Mouse (Mus musculus): Measurements from ENCODE around the gene Sbk1. TPM values are rescaled to one million over a fixed set of nuclear protein-coding genes. Genes with fewer than 3 reads are reported as not detected.

Gene Sbk1
- polyA plus RNA-seq, 1 experiment = 227 TPM

- no peak overlapping the region for H3K27ac ChIP-seq (ENCODE audit: insufficient read depth, low read length)
- H3K4me3 ChIP-seq (replicated peaks; ENCODE audit: insufficient read depth, low read depth, low read length) = no peak overlapping the region
- H3K27me3 ChIP-seq (ENCODE audit: control insufficient read depth, insufficient read depth, low read length) = no peaks in the 10 kb centered on the region
- TF ChIP-seq CTCF (IDR thresholded peaks at IDR 0.05; ENCODE audit: borderline replicate concordance, insufficient read depth, low read depth, low read length) (no peak), POLR2A (IDR thresholded peaks at IDR 0.05; ENCODE audit: borderline replicate concordance, insufficient read depth, low read length) (no peak)
- DNase-seq = peak in 1 of 2 experiments; percentile 42
- peaks cover 73% of the 10 kb centered on the region for H3K4me1 ChIP-seq (ENCODE audit: control insufficient read depth, insufficient read depth, low read length)
- WGBS = 75% methylated on average over 4 of the region's 4 CpGs
Measured at GRCm38 (mm10) chr7:126284441-126284840, 12.0 kb downstream of the Sbk1 start.

- Histone ChIP-seq H3K4me1 (ENCODE audit: control insufficient read depth, insufficient read depth, low read length) (peaks cover 73% of the 10 kb centered on the region), H3K27ac (ENCODE audit: insufficient read depth, low read length) (0 out of 2 replicates have a peak overlapping the region, but pooled peaks have one; percentile 26), H3K27me3 (ENCODE audit: control insufficient read depth, insufficient read depth, low read length) (no peaks in the 10 kb centered on the region), H3K4me3 (replicated peaks; ENCODE audit: insufficient read depth, low read depth, low read length) (no peak overlapping the region)
- DNase-seq = peak in 1 of 2 experiments; percentile 53
- 38% methylated on average over 4 of the region's 4 CpGs for WGBS
- TF ChIP-seq POLR2A (IDR thresholded peaks at IDR 0.05; ENCODE audit: borderline replicate concordance, insufficient read depth, low read length) (no peak), CTCF (IDR thresholded peaks at IDR 0.05; ENCODE audit: borderline replicate concordance, insufficient read depth, low read depth, low read length) (no peak)
Measured at GRCm38 (mm10) chr7:126284865-126285264, 12.4 kb downstream of the Sbk1 start.

GRCm38 (mm10) chr7:126285293-126286211 lies 13.1 kb downstream of the Sbk1 start:
- WGBS = 28% methylated on average over 12 of the region's 12 CpGs
- Histone ChIP-seq H3K4me3 (replicated peaks; ENCODE audit: insufficient read depth, low read depth, low read length) (no peak overlapping the region), H3K4me1 (ENCODE audit: control insufficient read depth, insufficient read depth, low read length) (peaks cover 72% of the 10 kb centered on the region), H3K27ac (ENCODE audit: insufficient read depth, low read length) (0 out of 2 replicates have a peak overlapping the region, but pooled peaks have one; percentile 26), H3K27me3 (ENCODE audit: control insufficient read depth, insufficient read depth, low read length) (no peaks in the 10 kb centered on the region)
- no peak for TF ChIP-seq POLR2A (IDR thresholded peaks at IDR 0.05; ENCODE audit: borderline replicate concordance, insufficient read depth, low read length)
- no peak for TF ChIP-seq CTCF (IDR thresholded peaks at IDR 0.05; ENCODE audit: borderline replicate concordance, insufficient read depth, low read depth, low read length)
- DNase-seq = peak; percentile 54 to 58

- DNase-seq = no peak
- no peak for TF ChIP-seq CTCF (IDR thresholded peaks at IDR 0.05; ENCODE audit: borderline replicate concordance, insufficient read depth, low read depth, low read length)
- TF ChIP-seq POLR2A (IDR thresholded peaks at IDR 0.05; ENCODE audit: borderline replicate concordance, insufficient read depth, low read length) = no peak
- peaks cover 69% of the 10 kb centered on the region for H3K4me1 ChIP-seq (ENCODE audit: control insufficient read depth, insufficient read depth, low read length)
- no peak overlapping the region for H3K4me3 ChIP-seq (replicated peaks; ENCODE audit: insufficient read depth, low read depth, low read length)
- WGBS = 37% methylated on average over 2 of the region's 2 CpGs
- no peaks in the 10 kb centered on the region for H3K27me3 ChIP-seq (ENCODE audit: control insufficient read depth, insufficient read depth, low read length)
- H3K27ac ChIP-seq (ENCODE audit: insufficient read depth, low read length) = no peak overlapping the region
Measured at GRCm38 (mm10) chr7:126286311-126286710, 13.9 kb downstream of the Sbk1 start.

- DNase-seq = peak; percentile 70 to 73
- TF ChIP-seq CTCF (IDR thresholded peaks at IDR 0.05; ENCODE audit: borderline replicate concordance, insufficient read depth, low read depth, low read length) (no peak), POLR2A (IDR thresholded peaks at IDR 0.05; ENCODE audit: borderline replicate concordance, insufficient read depth, low read length) (no peak)
- H3K27me3 ChIP-seq (ENCODE audit: control insufficient read depth, insufficient read depth, low read length) = no peaks in the 10 kb centered on the region
- H3K27ac ChIP-seq (ENCODE audit: insufficient read depth, low read length) = peak overlapping the region; percentile 29
- peaks cover 63% of the 10 kb centered on the region for H3K4me1 ChIP-seq (ENCODE audit: control insufficient read depth, insufficient read depth, low read length)
- 24% methylated on average over 10 of the region's 10 CpGs for WGBS
- H3K4me3 ChIP-seq (replicated peaks; ENCODE audit: insufficient read depth, low read depth, low read length) = no peak overlapping the region
Measured at GRCm38 (mm10) chr7:126287493-126288103, 15.2 kb downstream of the Sbk1 start.

GRCm38 (mm10) chr7:126288104-126288497 lies 15.7 kb downstream of the Sbk1 start:
- 36% methylated on average over 2 of the region's 2 CpGs for WGBS
- DNase-seq = peak; percentile 53 to 66
- Histone ChIP-seq H3K4me3 (replicated peaks; ENCODE audit: insufficient read depth, low read depth, low read length) (no peak overlapping the region), H3K27me3 (ENCODE audit: control insufficient read depth, insufficient read depth, low read length) (no peaks in the 10 kb centered on the region), H3K4me1 (ENCODE audit: control insufficient read depth, insufficient read depth, low read length) (peaks cover 65% of the 10 kb centered on the region), H3K27ac (ENCODE audit: insufficient read depth, low read length) (peak overlapping the region; percentile 29)
- no peak for TF ChIP-seq POLR2A (IDR thresholded peaks at IDR 0.05; ENCODE audit: borderline replicate concordance, insufficient read depth, low read length)
- TF ChIP-seq CTCF (IDR thresholded peaks at IDR 0.05; ENCODE audit: borderline replicate concordance, insufficient read depth, low read depth, low read length) = no peak

- H3K4me1 ChIP-seq (ENCODE audit: control insufficient read depth, insufficient read depth, low read length) = peaks cover 67% of the 10 kb centered on the region
- WGBS = 65% methylated on average over 13 of the region's 13 CpGs
- no peaks in the 10 kb centered on the region for H3K27me3 ChIP-seq (ENCODE audit: control insufficient read depth, insufficient read depth, low read length)
- TF ChIP-seq CTCF (IDR thresholded peaks at IDR 0.05; ENCODE audit: borderline replicate concordance, insufficient read depth, low read depth, low read length) (no peak), POLR2A (IDR thresholded peaks at IDR 0.05; ENCODE audit: borderline replicate concordance, insufficient read depth, low read length) (no peak)
- no peak for DNase-seq
- H3K4me3 ChIP-seq (replicated peaks; ENCODE audit: insufficient read depth, low read depth, low read length) = no peak overlapping the region
- no peak overlapping the region for H3K27ac ChIP-seq (ENCODE audit: insufficient read depth, low read length)
Measured at GRCm38 (mm10) chr7:126288571-126289091, 16.2 kb downstream of the Sbk1 start.

Data from cerebellum, adult 2 months (tissue).